Mouse (Mus musculus) neural tube, embryonic 10.5 days (tissue): Measurements from ENCODE around the gene Itga10.
"Not testable (repeated sequence)": the region's sequence is repeated elsewhere in the genome, so short reads cannot be mapped to it uniquely, and the experiment has no call there.

Experiments
- DNase-seq: peaks from one replicate; pipeline ENCODE4 v3.0.0-alpha.2; 2017; ENCODE audit warnings: low spot score; ENCODE audit errors: extremely low spot score

Gene Itga10

GRCm38 (mm10) chr3:96634928-96635879 lies 10.2 kb upstream of the Itga10 start, which contains the start of the genes Pex11b and Gm42957:
Pex11b (plus strand) TSS chr3:96635376.
Gm42957 (plus strand) TSS chr3:96635474.
- DNase-seq = peak; percentile 83

- no peak for DNase-seq
These were observed 9.5 kb upstream of the Itga10 start for GRCm38 (mm10) chr3:96635906-96636305.

- no peak for DNase-seq
These were observed 8.9 kb upstream of the Itga10 start for GRCm38 (mm10) chr3:96636448-96636847.

GRCm38 (mm10) chr3:96639219-96639618 lies 6.2 kb upstream of the Itga10 start:
- peak; percentile 59 for DNase-seq

- DNase-seq = no peak
These were observed 2.0 kb downstream of the Itga10 start for GRCm38 (mm10) chr3:96647365-96647764.

- DNase-seq = no peak
These were observed 15.5 kb downstream of the Itga10 start for GRCm38 (mm10) chr3:96660901-96661300.

- DNase-seq = peak; percentile 29
These were observed 17.4 kb downstream of the Itga10 start for GRCm38 (mm10) chr3:96662731-96663316.

- peak; percentile 86 for DNase-seq
These were observed 18.3 kb downstream of the Itga10 start for GRCm38 (mm10) chr3:96663432-96664239.

GRCm38 (mm10) chr3:96665732-96666363 lies 20.5 kb downstream of the Itga10 start:
- not testable (repeated sequence) for DNase-seq

- no peak for DNase-seq
These were observed 21.5 kb downstream of the Itga10 start for GRCm38 (mm10) chr3:96666916-96667315.

- DNase-seq = no peak
These were observed 21.9 kb downstream of the Itga10 start for GRCm38 (mm10) chr3:96667316-96667715.

GRCm38 (mm10) chr3:96668424-96669067 lies 23.2 kb downstream of the Itga10 start:
- DNase-seq = no peak

GRCm38 (mm10) chr3:96669727-96670468 lies 24.5 kb downstream of the Itga10 start, which contains the start of gene Ankrd35:
Ankrd35 (plus strand) TSS chr3:96670131.
- peak; percentile 74 for DNase-seq

- DNase-seq = no peak
These were observed 26.1 kb downstream of the Itga10 start for GRCm38 (mm10) chr3:96671519-96671918.

- DNase-seq = no peak
These were observed 28.1 kb downstream of the Itga10 start for GRCm38 (mm10) chr3:96673514-96673913.

- DNase-seq = peak; percentile 57
These were observed 29.1 kb downstream of the Itga10 start for GRCm38 (mm10) chr3:96674442-96674841.

- no peak for DNase-seq
These were observed 29.8 kb downstream of the Itga10 start for GRCm38 (mm10) chr3:96675171-96675570.

- no peak for DNase-seq
These were observed 30.3 kb downstream of the Itga10 start for GRCm38 (mm10) chr3:96675690-96676089.

GRCm38 (mm10) chr3:96678456-96678855 lies 33.1 kb downstream of the Itga10 start:
- DNase-seq = no peak
